ENCODE assay signal across 18 mouse cellular contexts in genomic region chr8:73061410-73061809, GRCm38 (mm10).
"Had no signal": no experiment of that assay in that cellular context is flagged by ENCODE, and none has a peak within 500 bp of the region (broad histone marks: within the 10 kb centered on the region; RNA-seq: fewer than 3 reads in every experiment).

No protein-coding gene starts in this region.

- H3K9ac ChIP-seq: limb, embryonic 12.5 days; limb, embryonic 15.5 days; liver, embryonic 12.5 days; liver, embryonic 15.5 days had no signal

- H3K27ac ChIP-seq: left cerebral cortex, adult 2 months; limb, embryonic 12.5 days; limb, embryonic 15.5 days; liver, embryonic 12.5 days; liver, embryonic 15.5 days; stomach, postnatal 0 days had no signal

- H3K4me1 ChIP-seq: limb, embryonic 12.5 days; limb, embryonic 15.5 days; liver, embryonic 12.5 days; liver, embryonic 15.5 days had no signal

- ATAC-seq: liver, embryonic 12.5 days had no signal

- H3K9me3 ChIP-seq: limb, embryonic 12.5 days; limb, embryonic 15.5 days; liver, embryonic 12.5 days; liver, embryonic 15.5 days had no signal

- H3K4me2 ChIP-seq: limb, embryonic 12.5 days; limb, embryonic 15.5 days; liver, embryonic 12.5 days; liver, embryonic 15.5 days; midbrain, embryonic 11.5 days had no signal

- H3K27me3 ChIP-seq: limb, embryonic 12.5 days; limb, embryonic 15.5 days; liver, embryonic 12.5 days; liver, embryonic 15.5 days had no signal

- H3K4me3 ChIP-seq: left cerebral cortex, adult 2 months; limb, embryonic 12.5 days; limb, embryonic 15.5 days; liver, embryonic 12.5 days; liver, embryonic 15.5 days had no signal

- DNase-seq: kidney, adult 18-20 months; kidney, postnatal 36 days; layer of hippocampus, postnatal 36 days; left cerebral cortex, postnatal 4 days; lung, adult 2 months; lung, postnatal 14 days; lung, postnatal 4 days; midbrain, embryonic 14.5 days; thymus, adult 2 months; thymus, postnatal 14 days; thymus, postnatal 4 days had no signal

- H3K36me3 ChIP-seq: limb, embryonic 12.5 days; limb, embryonic 15.5 days; liver, embryonic 12.5 days; liver, embryonic 15.5 days had no signal
